Mouse (Mus musculus) frontal cortex, postnatal 14 days (tissue): ENCODE measurements around the gene Cpeb3.

Experiments
- DNase-seq, 2 experiments: peaks; one replicate each; pipeline ENCODE4 v3.0.0; 2022; ENCODE audit warnings: low spot score in 2 of 2

Gene Cpeb3

GRCm38 (mm10) chr19:37029771-37030170 lies 178.6 kb downstream of the Cpeb3 start:
- DNase-seq = no peak

GRCm38 (mm10) chr19:37026408-37026807 lies 182.0 kb downstream of the Cpeb3 start:
- no peak for DNase-seq

GRCm38 (mm10) chr19:37025839-37026319 lies 182.5 kb downstream of the Cpeb3 start:
- DNase-seq = no peak

GRCm38 (mm10) chr19:37022146-37022545 lies 186.3 kb downstream of the Cpeb3 start:
- DNase-seq = no peak

- DNase-seq = no peak
Measured at GRCm38 (mm10) chr19:37020951-37021350, 187.4 kb downstream of the Cpeb3 start.

GRCm38 (mm10) chr19:37020531-37020930 lies 187.9 kb downstream of the Cpeb3 start:
- DNase-seq = no peak

- DNase-seq = no peak
Measured at GRCm38 (mm10) chr19:37018931-37019330, 189.5 kb downstream of the Cpeb3 start.

- no peak for DNase-seq
Measured at GRCm38 (mm10) chr19:37018411-37018810, 190.0 kb downstream of the Cpeb3 start.

GRCm38 (mm10) chr19:37016890-37017289 lies 191.5 kb downstream of the Cpeb3 start:
- no peak for DNase-seq

- DNase-seq = no peak
Measured at GRCm38 (mm10) chr19:37014173-37014939, 194.0 kb downstream of the Cpeb3 start.

- no peak for DNase-seq
Measured at GRCm38 (mm10) chr19:37013461-37013860, 194.9 kb downstream of the Cpeb3 start.

- DNase-seq = no peak
Measured at GRCm38 (mm10) chr19:37009878-37010281, 198.5 kb downstream of the Cpeb3 start.

GRCm38 (mm10) chr19:37004557-37004956 lies 203.8 kb downstream of the Cpeb3 start:
- no peak for DNase-seq
